Mouse (Mus musculus) intestine, embryonic 16.5 days (tissue): ENCODE measurements at regions not wholly inside any gene's neighbourhood (a gene's known extent, or its start where the extent isn't known, plus 50 kb on each side); places are given as distances from the start of the nearest gene placed in this dataset.

Experiments used
- ATAC-seq: fragments of 200-750 bp; cut with Nextera tagmentation; 2 replicates; pipeline ENCODE4 v1.8.0; 2017; ENCODE audit warnings: moderate TSS enrichment, moderate library complexity
- H3K27ac ChIP-seq: fragments of 300-500 bp; sonication (generic); 2 replicates; pipeline ENCODE4 v1.5.1; 2014; ENCODE audit warnings: mild to moderate bottlenecking, low read length
- H3K27me3 ChIP-seq: fragments of 300-500 bp; sonication (generic); replicated peaks from 2 replicates; pipeline ENCODE4 v1.6.1; 2014; ENCODE audit warnings: low read length, control low read depth, mixed read lengths; ENCODE audit not compliant: control insufficient read depth, insufficient read depth
- H3K36me3 ChIP-seq: fragments of 300-500 bp; sonication (generic); 2 replicates; pipeline ENCODE4 v1.6.1; 2014; ENCODE audit warnings: low read length, control low read depth; ENCODE audit not compliant: control insufficient read depth, insufficient read depth
- H3K4me1 ChIP-seq: fragments of 300-500 bp; sonication (generic); 2 replicates; pipeline ENCODE4 v1.6.1; 2014; ENCODE audit warnings: low read length, control low read depth, mixed read lengths; ENCODE audit not compliant: control insufficient read depth, insufficient read depth
- H3K4me2 ChIP-seq: fragments of 300-500 bp; sonication (generic); 2 replicates; pipeline ENCODE4 v1.6.1; 2014; ENCODE audit warnings: low read depth, low read length, control low read depth
- H3K4me3 ChIP-seq: fragments of 300-500 bp; sonication (generic); 2 replicates; pipeline ENCODE4 v1.5.1; 2014; ENCODE audit warnings: mild to moderate bottlenecking, low read length
- H3K9ac ChIP-seq: fragments of 300-500 bp; sonication (generic); 2 replicates; pipeline ENCODE4 v1.6.1; 2014; ENCODE audit warnings: low read depth, low read length
- H3K9me3 ChIP-seq: fragments of 300-500 bp; sonication (generic); 2 replicates; pipeline ENCODE4 v1.6.1; 2016; ENCODE audit warnings: low read length, control low read depth; ENCODE audit not compliant: control insufficient read depth
- WGBS: fragments of 180-500 bp; shearing (Covaris S2); extraction: QIAGEN DNeasy Blood & Tissue Kit; methylation state at CpG from one replicate; pipeline ENCODE4 v1.1.7; 2014; 5-methylcytosine and 5-hydroxymethylcytosine counted together

DNA sequence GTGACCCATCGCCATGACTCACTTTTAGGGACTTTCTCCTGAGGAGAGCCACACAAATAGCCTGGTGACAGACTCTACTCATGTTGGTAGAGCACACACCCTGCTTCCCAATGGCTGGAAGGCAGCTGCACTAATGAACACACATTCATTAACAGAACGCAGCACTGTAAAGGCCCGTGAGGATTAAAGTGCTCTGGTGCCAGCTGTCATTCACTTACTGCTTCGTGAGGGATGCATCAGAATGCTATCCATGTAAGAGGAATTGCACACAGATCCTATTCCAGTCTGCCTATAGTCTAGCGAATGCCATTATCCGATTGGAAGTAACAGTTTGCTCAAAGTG is 227.3 kb upstream of the 1700056E22Rik start:
- Histone ChIP-seq H3K9me3 (no peaks in the 10 kb centered on the region), H3K4me2 (no peak overlapping the region), H3K4me3 (no peak overlapping the region), H3K4me1 (no peaks in the 10 kb centered on the region), H3K9ac (no peak overlapping the region), H3K27me3 (no peaks in the 10 kb centered on the region), H3K36me3 (no peaks in the 10 kb centered on the region), H3K27ac (no peak overlapping the region)
- no peak for ATAC-seq
- WGBS: 87% methylated on average over 6 of the region's 6 CpGs

DNA sequence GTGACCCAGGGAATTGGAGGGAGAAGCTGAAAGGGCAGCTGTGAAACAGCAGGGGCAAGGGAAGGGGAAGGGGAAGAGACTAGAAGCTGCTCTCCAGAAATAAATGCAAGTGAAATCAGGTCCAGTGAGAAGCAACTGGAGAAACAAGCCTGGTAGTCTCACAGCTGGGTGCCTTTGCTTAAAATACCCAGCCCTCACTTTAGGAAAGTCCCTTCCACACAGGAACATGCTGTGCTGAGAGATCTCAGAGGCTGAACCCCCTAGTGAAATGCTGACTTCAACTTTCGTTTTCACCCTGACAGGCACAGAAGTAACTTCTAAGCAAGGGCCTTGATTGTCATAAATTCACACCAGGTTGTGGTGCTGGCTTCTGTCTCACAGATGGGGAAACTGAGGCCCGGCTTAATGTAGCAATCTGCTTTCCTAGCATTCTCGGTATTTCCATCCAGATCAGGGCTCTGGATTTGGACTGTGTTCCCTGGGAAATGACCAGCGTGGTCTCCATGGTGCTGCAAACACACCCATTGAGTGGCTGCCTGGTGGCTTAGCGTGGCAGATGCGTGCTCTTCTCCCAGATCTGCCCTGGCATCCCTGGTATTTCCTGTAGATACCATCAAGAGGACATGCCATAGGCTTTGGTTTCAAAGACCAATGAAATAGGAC is 226.8 kb upstream of the 1700056E22Rik start:
- Histone ChIP-seq H3K27me3 (no peaks in the 10 kb centered on the region), H3K36me3 (no peaks in the 10 kb centered on the region), H3K4me3 (no peak overlapping the region), H3K9ac (no peak overlapping the region), H3K4me1 (no peaks in the 10 kb centered on the region), H3K9me3 (no peaks in the 10 kb centered on the region), H3K4me2 (no peak overlapping the region), H3K27ac (no peak overlapping the region)
- no peak for ATAC-seq
- WGBS: 84% methylated on average over 6 of the region's 6 CpGs

DNA sequence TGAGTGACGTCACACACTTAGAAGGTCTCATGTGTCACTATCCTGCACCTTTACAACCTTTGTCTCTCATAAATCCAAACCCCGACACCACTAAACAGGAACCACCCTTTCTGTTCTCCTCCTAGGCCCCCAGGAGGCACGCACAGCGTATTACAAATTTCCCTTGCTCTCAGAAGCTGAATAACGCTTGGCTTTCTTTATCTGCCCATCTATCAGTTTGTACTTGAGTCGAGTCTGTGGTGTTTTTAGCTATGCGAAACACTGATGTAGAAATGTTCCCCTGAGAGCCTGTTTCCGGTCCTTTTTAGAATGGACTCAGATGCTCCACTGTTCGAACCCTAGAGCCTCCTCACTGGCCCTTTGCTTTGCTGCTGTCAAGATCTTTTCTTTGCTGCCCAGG is 225.8 kb upstream of the 1700056E22Rik start:
- no peak overlapping the region for H3K4me3 ChIP-seq
- no peaks in the 10 kb centered on the region for H3K9me3 ChIP-seq
- no peaks in the 10 kb centered on the region for H3K36me3 ChIP-seq
- 86% methylated on average over 9 of the region's 9 CpGs for WGBS
- H3K4me1 ChIP-seq: no peaks in the 10 kb centered on the region
- ATAC-seq: no peak
- no peak overlapping the region for H3K27ac ChIP-seq
- no peak overlapping the region for H3K4me2 ChIP-seq
- H3K9ac ChIP-seq: no peak overlapping the region
- H3K27me3 ChIP-seq: no peaks in the 10 kb centered on the region

DNA sequence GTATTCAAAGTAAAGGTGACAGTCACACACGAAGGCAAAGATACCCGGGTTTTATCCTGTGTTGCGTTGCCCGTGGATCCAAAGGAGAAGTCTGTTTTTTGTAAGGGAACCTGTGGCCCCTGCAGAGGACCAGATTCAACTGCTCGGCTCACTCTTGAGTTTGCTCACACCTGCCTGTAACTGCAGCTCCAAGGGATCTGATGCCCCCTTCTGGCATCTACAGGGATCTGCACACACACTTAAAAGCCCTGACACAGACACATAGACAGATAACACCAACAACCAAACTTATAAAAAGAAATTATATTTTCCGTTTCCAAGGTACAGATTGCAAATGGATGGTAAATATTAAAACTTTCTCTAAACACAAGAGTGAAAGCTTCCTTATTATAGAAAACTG is 223.3 kb upstream of the 1700056E22Rik start:
- Histone ChIP-seq H3K4me2 (no peak overlapping the region), H3K9ac (no peak overlapping the region), H3K27ac (no peak overlapping the region), H3K4me3 (no peak overlapping the region), H3K4me1 (no peaks in the 10 kb centered on the region), H3K36me3 (no peaks in the 10 kb centered on the region), H3K27me3 (no peaks in the 10 kb centered on the region), H3K9me3 (no peaks in the 10 kb centered on the region)
- no peak for ATAC-seq
- 93% methylated on average over 6 of the region's 6 CpGs for WGBS

DNA sequence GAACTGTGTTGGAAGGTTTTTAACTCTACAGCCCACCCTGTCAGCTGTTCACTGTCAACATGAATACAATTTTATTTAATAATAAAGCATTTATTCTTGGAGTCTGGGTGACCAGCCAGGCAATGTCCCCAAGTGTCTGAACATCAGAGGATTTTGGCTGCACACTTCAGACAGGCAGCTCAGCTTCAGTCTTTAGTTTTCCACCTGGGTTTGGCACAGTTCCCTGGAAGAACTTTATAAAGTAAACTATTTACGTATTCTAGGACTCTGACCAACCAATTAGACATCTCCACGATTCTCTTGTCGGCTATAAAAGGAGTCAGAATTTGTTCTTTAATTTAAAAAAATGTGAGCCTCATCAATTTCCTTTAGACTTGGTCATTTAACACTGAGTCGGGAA is 220.8 kb upstream of the 1700056E22Rik start:
- no peaks in the 10 kb centered on the region for H3K36me3 ChIP-seq
- H3K9me3 ChIP-seq: no peaks in the 10 kb centered on the region
- 0 out of 2 replicates have a peak, but pooled peaks have one; percentile 31 for ATAC-seq
- no peak overlapping the region for H3K4me2 ChIP-seq
- H3K4me3 ChIP-seq: no peak overlapping the region
- no peak overlapping the region for H3K9ac ChIP-seq
- 51% methylated on average over 4 of the region's 4 CpGs for WGBS
- no peak overlapping the region for H3K27ac ChIP-seq
- no peaks in the 10 kb centered on the region for H3K27me3 ChIP-seq
- H3K4me1 ChIP-seq: no peaks in the 10 kb centered on the region

DNA sequence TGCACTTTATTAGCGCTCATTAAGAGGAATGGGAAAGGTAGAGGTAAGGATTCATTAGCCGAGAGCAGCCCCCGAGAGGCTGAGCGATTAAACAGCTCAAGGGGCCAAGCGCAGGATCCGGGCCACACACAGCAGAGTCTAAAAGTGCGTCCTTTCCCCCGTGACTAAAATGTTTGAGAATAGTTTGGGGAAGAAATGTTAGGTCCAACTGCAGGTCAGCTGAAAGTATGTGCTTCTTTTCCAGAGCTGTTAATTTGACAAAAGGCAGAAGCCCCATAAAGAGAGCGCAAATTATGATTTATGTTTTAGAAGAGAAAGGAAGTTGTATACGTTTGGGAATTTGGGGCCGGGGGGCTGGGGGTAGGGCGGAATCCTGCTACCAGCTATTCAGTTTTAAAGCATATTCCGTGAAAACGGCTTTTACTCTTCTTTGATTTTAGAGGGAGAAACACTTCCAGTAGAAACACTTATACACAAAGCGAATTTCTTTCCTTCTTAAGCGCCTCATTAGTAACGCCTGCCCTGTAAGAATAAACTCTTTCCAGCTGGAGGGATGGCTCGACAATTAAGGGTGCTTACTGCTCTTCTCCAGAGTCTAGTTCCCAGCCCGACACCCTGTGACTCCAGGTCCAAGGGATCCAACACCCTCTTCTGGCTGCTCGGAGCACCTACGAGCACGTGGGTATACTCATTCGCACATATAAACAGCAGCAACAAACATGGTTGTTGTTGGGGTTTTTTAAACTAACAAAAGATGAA is 210.8 kb upstream of the 1700056E22Rik start:
- H3K27ac ChIP-seq: peak overlapping the region; percentile 78
- no peaks in the 10 kb centered on the region for H3K36me3 ChIP-seq
- H3K4me1 ChIP-seq: no peaks in the 10 kb centered on the region; the same call in 1 of the 2 replicates
- H3K4me3 ChIP-seq: no peak overlapping the region
- 50% methylated on average over 23 of the region's 23 CpGs for WGBS
- ATAC-seq: peak; percentile 68
- no peak overlapping the region for H3K9ac ChIP-seq
- H3K27me3 ChIP-seq: no peaks in the 10 kb centered on the region
- H3K9me3 ChIP-seq: no peaks in the 10 kb centered on the region
- peak overlapping the region; percentile 43 for H3K4me2 ChIP-seq

DNA sequence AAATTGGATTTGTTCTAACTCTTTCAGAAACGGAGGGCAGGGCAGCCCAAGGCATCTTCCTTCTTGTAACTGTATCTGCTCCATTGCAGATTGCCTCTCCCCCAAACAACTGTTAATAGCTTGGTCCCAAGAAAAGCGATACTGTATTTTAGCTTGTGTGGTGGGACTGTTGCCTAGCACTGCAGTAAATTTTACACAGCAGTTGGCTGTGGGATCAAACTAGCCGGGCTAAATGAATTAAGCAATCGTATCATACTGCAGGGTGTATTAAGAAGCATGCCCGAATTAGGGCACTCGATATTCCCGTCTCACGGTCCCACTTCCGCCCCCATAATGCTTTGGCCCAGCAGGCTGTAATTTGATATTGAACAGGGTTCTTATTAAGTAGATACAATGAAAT is 210.2 kb upstream of the 1700056E22Rik start:
- Histone ChIP-seq H3K4me2 (peak overlapping the region; percentile 43), H3K27ac (peak overlapping the region; percentile 78), H3K36me3 (no peaks in the 10 kb centered on the region), H3K9me3 (no peaks in the 10 kb centered on the region), H3K4me3 (no peak overlapping the region), H3K27me3 (no peaks in the 10 kb centered on the region), H3K9ac (peak overlapping the region; percentile 34; the same call in 1 of the 2 replicates), H3K4me1 (no peaks in the 10 kb centered on the region; the same call in 1 of the 2 replicates)
- peak; percentile 65 for ATAC-seq
- 51% methylated on average over 9 of the region's 9 CpGs for WGBS

DNA sequence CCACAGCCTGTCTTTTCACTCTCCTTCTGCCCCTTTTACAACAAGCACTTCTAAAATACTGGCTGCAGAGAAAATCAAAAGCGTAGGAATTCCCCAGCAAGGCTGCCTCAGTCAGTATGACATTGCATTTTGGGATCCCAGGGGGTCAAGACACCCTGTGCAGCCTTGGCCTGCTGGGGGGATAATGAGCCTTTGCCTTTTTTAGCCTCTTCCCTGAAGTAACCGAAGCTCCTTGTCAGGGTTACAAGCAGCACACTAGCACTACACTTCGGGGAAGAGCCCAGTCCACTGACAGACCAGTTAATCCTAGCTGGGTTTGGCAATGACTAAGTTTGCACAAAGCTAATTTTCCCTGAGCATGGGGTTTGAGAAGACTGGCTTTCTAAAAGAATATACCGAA is 207.7 kb upstream of the 1700056E22Rik start:
- H3K9ac ChIP-seq: no peak overlapping the region
- no peak overlapping the region for H3K4me3 ChIP-seq
- H3K4me1 ChIP-seq: no peaks in the 10 kb centered on the region; the same call in 1 of the 2 replicates
- no peaks in the 10 kb centered on the region for H3K27me3 ChIP-seq
- no peaks in the 10 kb centered on the region for H3K36me3 ChIP-seq
- WGBS: 66% methylated on average over 4 of the region's 4 CpGs
- H3K27ac ChIP-seq: no peak overlapping the region
- no peak for ATAC-seq
- no peak overlapping the region for H3K4me2 ChIP-seq
- no peaks in the 10 kb centered on the region for H3K9me3 ChIP-seq

DNA sequence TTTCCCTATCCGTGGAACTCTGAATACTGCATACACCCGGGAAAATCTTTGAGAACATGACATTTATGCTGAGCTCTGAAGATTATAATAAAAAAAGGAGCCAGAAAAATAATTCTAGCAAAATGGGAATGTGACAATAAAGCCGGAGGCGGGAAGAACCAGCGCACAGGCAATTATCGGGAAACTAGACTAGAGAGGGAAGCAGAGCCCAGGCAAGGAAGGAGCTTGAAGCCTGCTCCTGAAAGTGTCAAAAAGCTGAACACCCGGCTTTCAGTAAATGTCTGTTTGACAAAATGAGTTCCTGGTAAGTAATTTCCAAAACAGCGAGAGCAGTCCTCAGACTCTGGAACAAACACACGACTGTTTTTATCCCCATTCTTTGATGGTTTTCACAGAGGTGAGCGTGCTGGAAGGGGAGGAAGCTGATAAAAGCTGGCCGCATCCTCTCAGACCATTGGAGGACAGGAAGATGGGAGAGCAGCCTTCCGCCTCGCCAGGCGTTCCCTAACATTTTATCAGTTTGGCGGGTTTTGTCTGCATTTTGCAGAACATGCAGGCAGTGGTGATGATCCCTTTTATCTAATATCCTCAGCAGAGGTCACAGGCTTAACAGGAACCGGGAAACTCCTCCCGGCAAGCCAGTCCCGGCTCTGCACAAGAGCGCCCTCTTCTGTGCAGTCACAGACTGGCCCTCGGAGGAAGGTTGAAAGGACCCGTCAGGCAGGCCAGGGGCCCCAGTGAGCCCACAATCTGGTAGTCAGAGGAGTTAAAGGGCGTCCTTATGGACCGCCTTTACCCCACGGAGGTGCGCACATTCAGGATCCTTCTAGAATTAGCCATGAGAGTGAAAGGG is 201.3 kb upstream of the 1700056E22Rik start:
- Histone ChIP-seq H3K4me1 (no peaks in the 10 kb centered on the region), H3K4me2 (peak overlapping the region; percentile 36), H3K36me3 (no peaks in the 10 kb centered on the region), H3K9me3 (no peaks in the 10 kb centered on the region), H3K27ac (no peak overlapping the region), H3K27me3 (no peaks in the 10 kb centered on the region), H3K4me3 (peak overlapping the region; percentile 11), H3K9ac (peak overlapping the region; percentile 42; the same call in 1 of the 2 replicates)
- ATAC-seq: peak; percentile 62
- 23% methylated on average over 25 of the region's 25 CpGs for WGBS
